Mouse (Mus musculus) frontal cortex, postnatal 36 days (tissue): ENCODE measurements around the gene Mrpl28.

Experiments
- DNase-seq, 2 experiments: peaks; one replicate each; pipeline ENCODE4 v3.0.0; 2022; ENCODE audit warnings: low spot score in 2 of 2

The Mrpl28 gene

DNA sequence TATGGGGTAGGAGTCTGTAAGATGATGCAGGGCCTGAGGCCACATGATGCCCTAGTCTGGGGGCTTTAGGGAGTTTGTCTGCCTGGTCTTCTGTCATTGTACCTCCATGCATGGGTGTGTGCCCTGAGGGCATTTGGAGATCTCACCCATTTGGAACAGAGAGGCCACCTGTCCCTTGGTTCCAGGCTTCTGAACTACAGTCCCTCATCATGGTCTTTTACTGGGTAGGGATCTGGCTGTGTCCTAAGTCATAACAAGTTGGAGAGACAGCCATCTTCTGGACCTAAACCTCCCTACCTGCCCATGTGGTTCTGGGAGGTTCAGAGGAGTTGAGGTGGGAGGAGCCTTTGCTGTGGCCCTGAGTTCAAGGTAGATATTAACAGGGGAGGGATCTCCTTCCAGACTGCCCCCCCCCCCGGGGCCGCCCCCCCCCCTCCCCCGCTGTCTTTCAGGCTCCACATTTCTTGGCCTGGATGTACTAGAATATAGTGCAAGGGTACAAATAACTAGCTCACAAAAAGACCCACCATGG lies 7.3 kb upstream of the Mrpl28 start:
- no peak for DNase-seq

DNA sequence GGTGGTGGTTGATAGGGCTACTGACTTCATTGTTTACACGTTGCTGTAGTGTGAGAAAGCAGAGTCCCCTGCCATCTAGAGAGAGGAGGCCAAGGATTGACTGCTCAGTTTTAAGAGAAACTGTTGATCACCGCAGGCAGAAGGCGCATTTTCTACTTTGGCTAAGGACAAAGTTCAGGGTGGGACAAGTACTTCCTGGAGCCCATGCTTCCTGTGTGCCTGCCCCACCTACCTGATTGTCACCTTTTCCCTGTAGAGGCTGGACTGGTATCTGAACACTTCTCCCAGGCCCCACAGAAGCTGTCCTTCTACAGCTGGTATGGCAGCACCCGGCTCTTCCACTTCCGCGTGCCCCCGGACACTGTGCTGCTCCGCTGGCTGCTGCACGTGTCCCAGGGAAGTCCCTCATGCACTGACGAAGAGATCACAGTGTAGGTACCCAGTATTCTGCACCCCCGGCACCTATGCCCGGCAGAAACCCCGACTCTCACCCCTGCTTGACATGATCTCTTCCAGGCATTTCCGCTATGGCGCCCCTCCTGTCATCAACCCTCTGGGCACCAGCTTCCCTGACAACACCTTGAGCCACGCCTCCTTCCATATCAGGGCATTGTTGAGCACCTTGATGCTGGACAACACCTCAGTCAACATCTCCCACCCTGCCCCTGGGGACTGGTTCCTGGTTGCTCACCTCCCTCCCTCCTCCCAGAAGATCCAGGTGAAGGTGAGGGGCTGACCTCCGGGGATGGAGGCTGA lies 6.6 kb upstream of the Mrpl28 start:
- no peak for DNase-seq

DNA sequence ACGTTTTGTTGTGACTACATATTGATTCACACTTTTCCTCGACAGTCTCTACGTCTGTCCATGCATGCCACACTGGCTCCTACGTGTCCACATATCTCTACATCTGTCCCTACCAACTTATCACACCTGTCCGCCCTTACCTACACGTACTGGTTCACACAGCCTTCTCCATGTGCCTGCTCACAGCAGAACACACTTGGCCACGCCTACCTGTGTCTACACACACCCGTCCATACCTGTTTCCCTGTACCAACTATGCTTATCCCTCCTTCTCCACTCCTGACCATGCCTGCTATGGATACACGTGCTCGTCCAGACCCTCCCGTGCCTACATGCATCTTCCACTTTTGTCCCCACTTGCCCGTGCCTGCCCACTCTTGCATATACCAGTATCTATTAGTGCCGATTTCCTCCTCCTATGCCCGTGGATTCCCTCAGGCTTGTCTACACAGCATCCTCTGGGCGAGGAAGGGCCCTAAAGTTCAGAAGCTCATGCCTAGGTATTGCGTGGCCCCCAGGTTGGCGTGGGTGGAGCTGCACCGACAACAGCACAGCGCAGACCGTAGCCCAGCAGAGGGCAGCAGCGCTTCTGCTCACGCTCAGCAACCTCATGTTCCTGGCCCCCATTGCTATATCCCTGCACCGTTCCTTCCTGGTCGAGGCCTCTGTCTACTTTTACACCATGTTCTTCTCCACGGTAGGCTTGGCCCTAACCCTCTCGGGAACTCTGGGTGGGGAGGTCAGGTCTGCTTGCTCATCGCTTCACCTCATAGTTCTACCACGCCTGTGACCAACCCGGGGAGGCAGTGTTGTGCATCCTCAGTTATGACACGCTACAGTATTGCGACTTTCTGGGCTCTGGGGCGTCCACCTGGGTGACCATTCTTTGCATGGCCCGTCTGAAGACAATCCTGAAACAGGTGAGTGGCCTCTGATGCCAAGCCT lies 3.3 kb upstream of the Mrpl28 start:
- DNase-seq: peak; percentile 35 to 64

DNA sequence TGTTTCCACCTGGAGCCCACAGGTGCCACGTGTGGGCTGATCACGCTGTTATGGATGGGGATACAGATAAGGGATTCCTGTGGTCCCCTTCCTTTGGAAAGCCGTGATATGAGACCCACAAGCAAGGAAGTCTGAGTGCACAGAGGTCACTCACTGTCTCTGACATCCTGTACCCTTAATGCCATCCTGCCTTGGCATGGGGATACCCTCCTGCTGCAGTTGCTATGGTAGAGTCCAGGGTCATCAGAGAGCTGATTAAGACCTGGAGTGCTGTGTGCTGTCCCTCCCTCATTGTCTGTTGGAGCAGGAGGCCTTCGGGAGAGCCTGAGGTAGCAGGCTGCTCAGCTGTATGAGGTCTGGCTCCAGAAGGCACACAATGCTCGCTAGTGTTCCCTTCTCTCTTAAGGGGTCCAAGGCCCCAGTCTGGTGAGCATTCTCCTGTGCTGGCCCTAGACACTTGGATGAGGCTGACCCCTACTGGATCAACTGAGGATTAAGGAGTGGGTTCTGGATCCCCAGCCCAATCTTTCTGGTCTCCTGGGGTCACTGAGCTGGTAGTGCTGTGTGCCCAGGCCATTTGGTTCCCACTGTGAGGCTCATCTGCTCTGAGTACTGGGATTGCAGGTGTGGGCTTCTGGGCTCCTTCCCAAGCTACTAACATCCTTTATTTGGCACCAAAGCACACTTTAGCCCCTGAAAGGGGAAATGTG lies 714 bp upstream of the Mrpl28 start:
- DNase-seq: no peak

DNA sequence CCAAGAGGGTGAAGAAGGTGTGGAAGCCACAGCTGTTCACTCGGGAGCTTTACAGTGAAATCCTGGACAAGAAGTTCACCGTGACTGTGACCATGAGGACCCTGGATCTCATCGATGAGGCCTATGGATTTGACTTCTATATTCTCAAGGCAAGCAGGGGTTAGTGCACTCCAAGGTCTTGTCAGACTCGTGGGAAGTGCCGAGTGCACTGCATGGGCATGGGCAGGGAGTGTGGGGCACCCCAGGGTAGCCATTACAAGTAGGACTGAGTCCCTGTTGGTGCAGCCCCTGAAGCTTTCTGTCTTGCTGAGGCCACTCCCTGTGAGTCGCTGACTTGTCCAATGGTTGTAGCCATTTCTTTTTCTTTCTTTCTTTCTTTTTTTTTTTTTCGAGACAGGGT lies 1.3 kb downstream of the Mrpl28 start:
- no peak for DNase-seq

DNA sequence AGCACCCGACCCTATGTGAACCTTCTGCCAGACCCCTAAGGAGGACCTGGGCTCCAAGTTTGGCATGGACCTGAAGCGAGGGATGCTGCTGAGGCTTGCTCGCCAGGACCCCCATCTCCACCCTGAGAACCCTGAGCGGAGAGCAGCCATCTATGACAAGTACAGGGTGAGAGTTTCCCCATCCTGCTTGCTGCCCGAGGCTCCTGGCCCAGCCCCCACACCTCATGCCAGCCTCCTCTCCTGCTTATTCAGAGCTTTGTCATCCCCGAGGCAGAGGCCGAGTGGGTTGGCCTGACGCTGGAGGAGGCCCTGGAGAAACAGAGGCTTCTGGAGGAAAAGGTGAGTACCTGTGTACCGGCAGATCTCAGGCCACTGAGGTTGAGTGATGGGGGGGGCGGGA lies 1.9 kb downstream of the Mrpl28 start:
- DNase-seq: no peak

DNA sequence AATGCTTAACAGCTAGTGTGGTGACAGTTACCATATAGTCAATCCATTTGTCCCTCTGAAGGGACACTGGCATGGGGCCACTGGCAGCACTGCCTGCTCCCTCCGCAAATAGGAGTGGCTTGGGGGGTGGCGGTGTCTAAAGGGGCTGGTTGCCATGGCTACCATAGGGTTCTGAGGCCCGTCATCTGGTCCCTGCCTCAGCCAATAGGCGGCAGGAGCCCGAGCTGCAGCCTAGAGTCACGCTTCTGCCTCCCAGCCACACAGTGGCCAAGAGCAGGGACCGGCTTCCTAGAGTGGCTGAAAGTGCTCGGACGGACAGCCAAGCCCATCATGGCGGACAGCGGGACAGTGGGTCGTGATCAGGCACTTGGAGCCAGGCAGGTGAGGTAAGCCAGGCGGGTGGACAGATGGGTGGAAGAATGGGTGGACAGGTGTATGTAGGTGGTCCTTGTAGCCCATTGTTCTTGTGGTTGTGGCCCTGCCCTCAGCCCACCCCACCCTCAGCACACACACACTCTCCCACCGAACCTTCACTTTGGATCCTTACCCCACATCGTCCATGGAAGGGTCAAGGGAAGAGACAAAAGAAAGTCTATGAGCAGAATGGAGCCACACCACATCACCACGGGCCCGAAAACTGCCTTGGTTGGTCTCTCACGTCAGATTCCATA lies 7.9 kb downstream of the Mrpl28 start:
- DNase-seq: peak in 1 of 2 experiments; percentile 14

DNA sequence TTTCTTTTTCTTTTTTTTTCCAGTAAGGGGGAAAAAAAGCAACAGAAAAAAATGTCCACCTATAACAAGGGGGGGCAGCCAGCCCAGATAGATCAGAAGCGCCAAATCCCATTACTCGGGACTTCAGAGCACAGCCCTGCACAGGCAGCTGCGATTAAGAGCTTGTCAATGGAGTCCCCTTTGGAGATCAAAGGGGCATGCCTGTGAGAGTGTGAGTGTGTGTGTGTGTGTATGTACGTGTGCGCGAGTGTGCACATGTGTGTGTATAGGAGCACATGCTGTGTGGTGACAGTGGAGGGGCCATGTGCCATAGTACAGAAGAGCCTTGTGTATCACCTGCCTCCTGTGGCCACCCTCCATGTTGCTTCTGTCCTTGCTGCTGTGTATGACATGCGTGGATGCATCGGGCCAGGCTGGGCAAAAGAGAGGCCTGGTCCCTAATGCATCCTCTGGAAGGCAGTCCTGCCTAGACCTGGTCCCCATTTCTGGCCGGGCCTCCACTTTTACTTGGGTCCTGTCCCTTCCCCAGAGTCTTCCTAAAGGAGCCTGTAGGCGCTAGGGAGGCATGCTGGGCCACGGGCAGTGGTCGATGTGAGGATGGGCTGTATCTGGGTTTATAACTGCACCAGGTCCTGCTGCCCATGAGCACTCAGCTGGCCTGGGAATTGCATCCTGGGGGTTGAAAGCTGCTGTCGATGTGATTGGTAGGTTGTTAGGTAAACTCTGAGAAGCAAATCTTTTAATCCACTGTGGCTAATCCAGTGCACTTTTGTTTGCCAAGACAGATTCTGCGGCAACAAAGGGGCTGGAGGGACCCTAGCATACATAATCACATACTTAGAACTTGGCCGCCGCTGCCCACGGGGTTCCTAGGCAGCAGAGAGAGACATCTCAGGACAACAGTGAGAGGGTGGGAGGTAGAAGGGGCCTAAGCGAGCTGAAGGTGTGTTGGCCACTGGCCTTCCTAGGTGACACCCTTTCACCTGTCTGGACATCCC lies 8.9 kb downstream of the Mrpl28 start:
- DNase-seq: no peak

DNA sequence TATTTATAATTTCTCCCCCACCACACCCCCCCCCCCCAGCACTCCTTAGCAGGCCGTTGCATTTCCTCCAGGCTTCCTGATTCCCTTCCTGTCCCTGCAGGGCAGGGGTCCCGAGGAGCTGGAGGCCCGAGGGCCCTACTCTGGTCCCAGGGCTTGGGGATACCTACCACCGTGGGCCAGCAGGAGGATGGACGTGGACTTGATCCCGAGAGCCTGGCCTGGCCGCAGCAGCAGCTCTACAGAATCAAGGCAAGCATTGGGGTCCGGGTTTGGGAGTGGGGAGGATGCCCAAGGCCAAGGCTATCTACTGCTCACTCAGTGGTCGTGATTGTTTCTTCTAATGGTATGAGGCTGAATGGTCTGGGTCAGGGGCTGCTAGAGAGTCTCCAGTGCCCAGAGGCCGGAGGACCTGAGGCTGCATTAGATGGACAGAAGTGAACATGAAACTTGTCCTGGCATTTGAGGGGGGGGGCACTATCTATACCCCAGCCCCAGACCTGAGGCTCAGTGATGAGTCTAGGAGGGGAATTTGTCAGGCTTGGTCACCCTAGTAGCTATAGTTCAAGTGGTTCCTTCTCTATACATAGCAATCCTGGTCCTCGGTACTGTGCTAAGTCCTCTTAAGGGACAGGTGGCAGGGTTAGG lies 13.9 kb downstream of the Mrpl28 start:
- no peak for DNase-seq

DNA sequence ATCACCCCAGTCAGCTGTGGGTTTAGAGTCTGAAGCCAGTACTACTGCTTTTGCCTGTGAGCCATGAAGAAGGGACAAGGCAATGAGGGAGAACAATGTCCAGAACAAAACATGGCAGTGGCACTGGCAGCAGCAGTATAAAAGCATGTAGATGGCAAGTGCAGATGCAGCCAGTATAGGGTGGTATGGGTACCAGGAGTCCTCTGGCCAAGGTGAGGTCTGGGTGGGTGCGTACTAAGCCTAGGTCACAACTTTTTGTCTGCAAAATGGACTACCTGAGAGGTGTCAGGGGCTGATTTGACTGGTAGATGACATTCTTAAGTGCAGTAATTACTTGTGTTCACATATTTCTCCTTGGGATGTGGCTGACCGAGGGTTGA lies 14.4 kb downstream of the Mrpl28 start:
- DNase-seq: no peak

DNA sequence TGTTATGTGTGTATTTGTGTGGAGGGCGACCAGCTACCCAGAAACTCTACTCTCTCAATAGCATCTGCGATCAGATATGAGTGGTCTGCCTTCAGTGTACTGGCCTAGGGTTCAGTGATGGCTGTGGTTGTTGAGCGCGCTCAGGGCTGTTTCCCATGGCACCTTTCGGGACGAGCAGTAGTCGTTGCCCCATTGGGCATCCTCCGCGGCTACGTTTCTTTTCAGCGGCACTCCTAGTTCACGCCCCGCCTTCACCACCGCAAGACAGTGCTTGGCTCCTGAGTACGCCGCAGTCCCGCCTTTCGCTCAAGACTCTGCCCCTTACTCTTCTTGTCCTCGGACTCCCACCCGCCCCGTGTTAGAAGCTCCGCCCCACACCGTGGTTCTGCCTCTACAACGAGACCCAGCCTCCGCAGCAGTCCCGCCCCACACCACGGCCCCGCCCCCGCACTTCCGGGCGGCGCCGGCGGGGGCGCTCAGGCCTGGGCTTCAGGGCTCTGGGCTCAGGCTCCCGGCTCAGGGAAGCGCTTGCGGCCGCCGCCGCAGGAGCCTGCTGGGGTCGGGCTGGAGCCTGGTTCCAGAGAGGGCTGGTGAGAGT lies 15.0 kb downstream of the Mrpl28 start, which contains the start of gene Axin1:
Axin1 (plus strand) TSS at position 450 of the 598 bp plus-strand sequence.
- DNase-seq: peak; percentile 91 to 93

DNA sequence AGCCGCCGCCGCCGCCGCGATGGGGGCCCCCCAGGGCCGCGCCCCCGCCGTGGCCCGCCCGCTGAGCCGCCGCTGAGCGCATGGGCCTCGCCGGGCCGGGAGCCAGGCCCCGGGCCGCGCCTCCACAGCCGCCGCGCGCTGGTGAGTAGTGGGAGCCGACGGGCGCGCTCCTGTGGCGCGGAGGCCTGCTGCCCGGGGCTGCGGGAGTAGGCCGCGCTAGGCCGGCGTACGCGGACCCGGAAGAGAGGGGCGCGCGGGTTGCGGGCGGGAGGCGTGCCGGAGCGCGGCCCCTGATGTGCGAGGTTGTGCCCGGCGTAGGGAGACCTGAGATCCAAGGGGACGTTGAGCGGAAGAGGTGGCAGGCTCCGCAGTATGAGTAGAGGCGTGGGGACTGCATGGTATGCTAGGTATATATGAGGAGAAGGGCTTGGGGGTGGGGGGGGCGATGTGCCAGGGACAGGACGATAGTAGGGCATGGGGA lies 15.6 kb downstream of the Mrpl28 start:
- DNase-seq: peak in 1 of 2 experiments; percentile 47

DNA sequence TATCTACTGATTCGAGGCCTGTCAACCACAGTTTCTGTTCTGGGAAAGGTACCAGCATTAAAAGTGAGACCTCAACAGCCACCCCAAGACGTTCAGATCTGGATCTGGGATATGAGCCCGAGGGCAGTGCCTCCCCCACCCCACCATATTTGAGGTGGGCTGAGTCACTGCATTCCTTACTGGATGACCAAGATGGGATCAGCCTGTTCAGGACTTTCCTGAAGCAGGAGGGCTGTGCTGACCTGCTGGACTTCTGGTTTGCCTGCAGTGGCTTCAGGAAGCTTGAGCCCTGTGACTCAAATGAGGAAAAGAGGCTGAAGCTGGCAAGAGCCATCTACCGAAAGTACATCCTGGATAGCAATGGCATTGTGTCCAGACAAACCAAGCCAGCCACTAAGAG lies 19.5 kb downstream of the Mrpl28 start:
- no peak for DNase-seq

DNA sequence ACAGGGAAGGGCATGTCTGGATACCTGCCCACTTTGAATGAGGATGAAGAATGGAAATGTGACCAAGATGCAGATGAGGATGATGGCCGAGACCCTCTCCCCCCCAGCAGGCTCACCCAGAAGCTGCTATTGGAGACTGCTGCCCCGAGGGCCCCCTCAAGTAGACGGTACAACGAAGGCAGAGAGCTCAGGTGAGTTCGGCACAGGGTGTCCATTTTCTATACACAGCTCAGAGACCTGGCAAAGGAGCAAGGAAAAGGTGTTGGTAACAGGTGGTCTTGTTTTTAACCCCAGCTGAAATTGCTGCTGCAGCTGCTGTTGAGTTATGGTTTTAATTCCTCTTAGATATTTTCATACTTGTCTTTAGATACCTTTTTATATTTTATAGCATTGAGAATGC lies 20.1 kb downstream of the Mrpl28 start:
- DNase-seq: no peak

DNA sequence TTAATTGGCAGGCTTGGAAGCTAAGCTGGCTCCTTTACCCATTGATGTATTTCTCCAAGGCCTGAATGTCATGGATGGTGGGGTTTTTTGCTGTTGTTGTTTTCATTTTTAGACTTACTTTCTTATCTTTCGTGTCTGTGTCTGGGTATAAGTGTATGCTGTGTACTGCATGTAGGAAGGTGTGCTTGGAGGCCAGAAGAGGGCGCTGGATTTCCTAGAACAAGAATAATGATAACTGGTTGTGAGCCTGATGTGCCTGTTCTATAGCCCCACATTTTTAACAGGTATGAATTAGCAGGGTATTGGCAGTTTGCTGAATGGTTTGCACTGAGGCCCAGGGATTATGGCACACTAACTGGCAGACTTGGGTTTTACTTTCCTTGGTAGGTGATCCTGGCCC lies 25.8 kb downstream of the Mrpl28 start:
- DNase-seq: no peak

DNA sequence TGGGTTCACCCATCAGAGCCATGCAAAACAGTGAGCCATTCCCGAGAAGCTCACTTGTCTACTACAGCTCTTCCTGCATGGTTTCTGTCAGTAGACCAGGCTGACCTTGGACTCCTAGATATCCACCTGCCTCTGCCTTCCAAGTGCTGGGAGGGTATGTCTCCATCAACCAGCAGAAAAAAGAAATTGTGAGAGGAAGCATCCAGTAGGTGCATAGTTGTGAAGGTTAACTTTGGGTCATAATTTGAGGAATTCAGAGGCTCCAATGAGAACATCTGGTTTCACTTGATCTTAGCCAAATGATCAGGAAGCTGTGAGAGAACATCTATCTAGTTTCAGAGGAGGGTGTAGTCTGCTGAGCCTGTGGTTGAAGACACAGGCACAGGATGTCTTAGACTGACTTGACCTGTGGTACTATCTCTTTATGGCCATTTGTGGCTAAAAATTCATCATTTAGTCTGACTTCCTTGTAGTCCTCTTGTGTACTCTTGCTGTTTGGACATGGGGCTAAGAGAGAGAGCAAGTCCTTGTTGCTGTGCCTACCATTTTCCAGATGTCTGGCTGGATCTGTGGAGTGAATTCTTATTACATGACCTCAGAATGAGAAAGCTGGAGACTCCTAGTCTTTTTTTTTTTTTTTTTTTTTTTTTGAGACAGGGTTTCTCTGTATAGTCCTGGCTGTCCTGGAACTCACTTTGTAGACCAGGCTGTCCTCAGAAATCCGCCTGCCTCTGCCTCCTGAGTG lies 28.8 kb downstream of the Mrpl28 start:
- no peak for DNase-seq

DNA sequence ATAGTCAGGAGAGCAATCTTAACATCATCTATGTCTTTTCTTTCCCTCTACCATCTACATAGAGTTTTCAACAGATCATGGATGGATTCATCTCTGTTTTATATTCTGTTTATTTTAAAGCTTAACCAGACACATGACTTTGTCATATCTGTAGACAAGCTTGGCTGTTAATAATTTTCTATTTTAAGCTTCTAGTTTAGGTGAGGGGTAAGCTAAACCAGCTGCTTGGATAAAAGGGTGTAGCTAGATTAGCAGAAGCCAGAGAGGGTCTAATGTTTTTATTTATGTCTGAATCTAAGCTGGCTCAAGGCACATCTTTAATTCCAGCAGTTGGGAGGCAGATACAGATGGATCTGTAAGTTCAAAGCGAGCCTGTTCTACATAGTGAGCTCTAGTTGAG lies 39.4 kb downstream of the Mrpl28 start:
- no peak for DNase-seq

DNA sequence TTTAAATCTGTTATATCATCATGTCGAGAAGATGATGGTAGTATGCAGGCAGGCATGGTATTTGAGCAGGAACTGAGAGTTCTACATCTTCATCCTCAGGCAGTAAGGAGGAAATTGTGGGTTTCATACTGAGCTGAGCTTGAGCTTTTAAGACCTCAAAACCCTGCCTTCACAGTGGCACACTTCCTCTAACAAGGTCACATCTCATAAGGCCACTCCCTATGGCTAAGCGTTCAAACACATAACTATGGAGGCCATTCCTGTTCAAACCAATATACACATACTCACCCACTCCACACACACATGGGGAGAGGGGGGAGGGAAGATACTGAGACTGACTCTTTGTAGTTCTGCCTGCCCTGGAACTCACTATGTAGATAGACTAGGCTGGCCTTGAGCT lies 44.7 kb downstream of the Mrpl28 start:
- no peak for DNase-seq
